Mouse (Mus musculus) ES-Bruce4 (cell line): ENCODE results near the gene Slc25a17. TPM values are rescaled to one million over a fixed set of nuclear protein-coding genes. Genes with fewer than 3 reads are reported as not detected.

Experiments
- H3K27ac ChIP-seq: 2 replicates; pipeline ENCODE4 v1.5.1; 2012; ENCODE audit warnings: low read length, inconsistent platforms; ENCODE audit not compliant: insufficient read depth
- H3K27me3 ChIP-seq: 2 replicates; pipeline ENCODE4 v1.6.1; 2012; ENCODE audit warnings: mild to moderate bottlenecking, low read length, inconsistent platforms; ENCODE audit not compliant: control insufficient read depth, poor library complexity, insufficient read depth, severe bottlenecking
- H3K36me3 ChIP-seq: 2 replicates; pipeline ENCODE4 v1.6.1; 2012; ENCODE audit warnings: inconsistent platforms, mild to moderate bottlenecking, low read length, moderate library complexity; ENCODE audit not compliant: control insufficient read depth, poor library complexity, insufficient read depth, severe bottlenecking
- H3K4me1 ChIP-seq: one replicate; pipeline ENCODE4 v1.8.1; 2011; ENCODE audit warnings: low read length; ENCODE audit not compliant: control insufficient read depth, insufficient read depth
- H3K4me3 ChIP-seq: 2 replicates; pipeline ENCODE4 v1.5.1; 2011; ENCODE audit warnings: low read depth, mild to moderate bottlenecking, low read length
- H3K9ac ChIP-seq: 2 replicates; pipeline ENCODE4 v1.6.1; 2012; ENCODE audit warnings: low read depth, mild to moderate bottlenecking, inconsistent platforms; ENCODE audit not compliant: poor library complexity, severe bottlenecking
- H3K9me3 ChIP-seq: replicated peaks from 2 replicates; pipeline ENCODE4 v1.6.1; 2012; ENCODE audit warnings: mild to moderate bottlenecking, low read length, inconsistent platforms; ENCODE audit not compliant: control insufficient read depth, poor library complexity, insufficient read depth, severe bottlenecking
- CTCF ChIP-seq: IDR thresholded peaks from one replicate; pipeline ENCODE4 v1.8.1; 2011; ENCODE audit warnings: low read depth, low read length
- EP300 ChIP-seq: IDR thresholded peaks from 2 replicates; pipeline ENCODE4 v1.6.1; 2011; ENCODE audit warnings: low read depth, low read length; ENCODE audit not compliant: insufficient read depth
- POLR2A ChIP-seq: IDR thresholded peaks from one replicate; pipeline ENCODE4 v1.8.1; 2011; ENCODE audit warnings: low read length; ENCODE audit not compliant: insufficient read depth
- polyA plus RNA-seq: library from polyadenylated mRNA; stranded (reverse); fragments of >200 nt; gene quantifications from 2 replicates; pipeline ENCODE4 v1.2.4, GENCODE M21; 2011; ENCODE audit warnings: low read depth; ENCODE audit not compliant: missing spikeins, insufficient read depth, insufficient read length

Gene Slc25a17
- polyA plus RNA-seq, 1 experiment: 81.8 TPM

DNA sequence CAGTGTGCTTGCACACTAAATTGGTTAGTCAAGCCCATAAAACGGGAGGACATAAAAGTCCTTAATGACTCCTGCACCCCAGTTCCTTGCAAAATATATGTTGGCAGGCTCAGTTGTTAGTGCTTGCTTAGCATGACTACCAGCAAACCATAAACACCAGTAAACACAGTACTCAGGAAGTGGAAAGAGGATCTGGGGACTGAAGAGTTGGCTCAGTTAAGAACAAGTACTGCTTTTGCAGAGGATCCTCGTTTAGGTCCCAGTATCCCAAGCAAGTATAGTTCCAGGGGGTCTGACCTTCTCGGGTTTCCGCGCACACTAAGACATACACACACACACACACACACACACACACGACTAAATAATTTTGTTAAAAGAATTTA is 401 bp upstream of the Slc25a17 start:
- Histone ChIP-seq H3K36me3 (peaks cover 32% of the 10 kb centered on the region), H3K9me3 (no peaks in the 10 kb centered on the region), H3K9ac (peak overlapping the region; percentile 42; the same call in 1 of the 2 replicates), H3K4me3 (no peak overlapping the region), H3K27me3 (no peaks in the 10 kb centered on the region), H3K4me1 (no peaks in the 10 kb centered on the region), H3K27ac (peak overlapping the region; percentile 22)
- no peak for TF ChIP-seq POLR2A
- no peak for TF ChIP-seq EP300

DNA sequence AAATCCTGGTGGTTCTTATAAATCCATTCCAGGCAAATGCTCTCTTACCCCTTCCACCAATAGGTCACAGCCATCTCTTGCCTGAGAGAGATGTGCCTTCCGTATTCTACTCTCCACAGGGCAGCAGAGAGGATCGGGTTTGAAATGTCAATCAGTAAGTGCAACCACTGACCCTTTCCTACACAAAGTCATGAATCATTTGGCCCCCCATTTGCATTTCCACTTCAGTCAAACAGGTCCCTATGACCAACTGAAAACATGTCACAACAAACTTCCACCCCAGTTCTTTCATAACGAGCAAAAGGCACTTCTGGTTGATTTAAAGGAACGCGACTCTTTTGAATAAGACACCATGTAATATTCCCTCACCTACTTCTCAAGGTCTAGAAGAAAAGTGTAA is 1.2 kb downstream of the Slc25a17 start:
- no peaks in the 10 kb centered on the region for H3K4me1 ChIP-seq
- no peaks in the 10 kb centered on the region for H3K9me3 ChIP-seq
- TF ChIP-seq POLR2A: no peak
- no peak for TF ChIP-seq CTCF
- TF ChIP-seq EP300: no peak
- H3K36me3 ChIP-seq: peaks cover 16% of the 10 kb centered on the region
- no peak overlapping the region for H3K27ac ChIP-seq
- no peak overlapping the region for H3K4me3 ChIP-seq
- peak overlapping the region; percentile 69; the same call in 1 of the 2 replicates for H3K9ac ChIP-seq
- no peaks in the 10 kb centered on the region for H3K27me3 ChIP-seq

DNA sequence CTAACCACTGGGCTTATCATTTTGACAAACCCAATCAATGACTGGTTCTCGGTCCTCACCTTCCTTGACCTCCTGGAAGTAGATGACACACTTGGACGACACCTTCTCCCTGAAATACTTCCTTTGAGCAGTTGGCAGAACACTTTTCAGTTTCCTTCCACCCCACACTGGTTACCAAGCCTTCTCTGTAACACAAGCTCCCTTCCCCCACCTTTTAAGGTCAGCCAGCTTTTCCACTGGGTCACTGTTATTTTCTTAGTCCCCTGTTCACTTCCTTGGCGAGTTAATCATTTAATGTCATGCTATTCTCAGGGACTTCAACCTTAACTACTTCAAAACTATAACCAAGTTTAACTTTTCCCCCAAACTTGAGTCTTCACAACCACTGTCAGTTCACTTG is 1.7 kb downstream of the Slc25a17 start:
- H3K4me1 ChIP-seq: no peaks in the 10 kb centered on the region
- H3K27me3 ChIP-seq: no peaks in the 10 kb centered on the region
- H3K36me3 ChIP-seq: peaks cover 11% of the 10 kb centered on the region
- H3K4me3 ChIP-seq: no peak overlapping the region
- H3K27ac ChIP-seq: no peak overlapping the region
- no peaks in the 10 kb centered on the region for H3K9me3 ChIP-seq
- no peak overlapping the region for H3K9ac ChIP-seq
- TF ChIP-seq POLR2A (no peak), EP300 (no peak), CTCF (no peak)

DNA sequence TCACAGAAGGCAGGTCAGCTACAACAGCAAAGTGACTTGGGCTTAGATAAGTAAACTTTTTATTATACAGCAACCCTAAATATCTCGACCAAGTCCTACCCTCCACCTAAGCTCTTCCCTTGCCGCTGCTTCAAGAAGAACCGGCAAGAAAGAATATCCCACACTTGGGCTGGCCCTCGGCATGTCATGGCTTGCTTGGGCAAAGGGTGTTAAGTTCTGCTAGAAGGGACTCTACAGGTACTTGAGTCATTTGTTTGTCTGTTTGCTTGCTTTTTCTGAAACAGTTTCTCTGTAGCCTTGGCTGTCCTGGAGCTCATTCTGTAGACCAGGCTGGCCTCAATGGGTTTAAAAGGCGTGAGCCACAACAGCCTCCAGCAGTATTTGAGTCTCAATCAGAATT is 3.7 kb downstream of the Slc25a17 start:
- no peaks in the 10 kb centered on the region for H3K9me3 ChIP-seq
- peaks cover 2% of the 10 kb centered on the region; the same call in 1 of the 2 replicates for H3K36me3 ChIP-seq
- H3K27ac ChIP-seq: peak overlapping the region; percentile 81
- no peaks in the 10 kb centered on the region for H3K4me1 ChIP-seq
- no peaks in the 10 kb centered on the region for H3K27me3 ChIP-seq
- no peak overlapping the region for H3K4me3 ChIP-seq
- H3K9ac ChIP-seq: peak overlapping the region; percentile 4; the same call in 1 of the 2 replicates
- 0 out of 2 replicates have a peak, but pooled peaks have one; percentile 42 for TF ChIP-seq EP300
- TF ChIP-seq POLR2A: no peak
- TF ChIP-seq CTCF: no peak

DNA sequence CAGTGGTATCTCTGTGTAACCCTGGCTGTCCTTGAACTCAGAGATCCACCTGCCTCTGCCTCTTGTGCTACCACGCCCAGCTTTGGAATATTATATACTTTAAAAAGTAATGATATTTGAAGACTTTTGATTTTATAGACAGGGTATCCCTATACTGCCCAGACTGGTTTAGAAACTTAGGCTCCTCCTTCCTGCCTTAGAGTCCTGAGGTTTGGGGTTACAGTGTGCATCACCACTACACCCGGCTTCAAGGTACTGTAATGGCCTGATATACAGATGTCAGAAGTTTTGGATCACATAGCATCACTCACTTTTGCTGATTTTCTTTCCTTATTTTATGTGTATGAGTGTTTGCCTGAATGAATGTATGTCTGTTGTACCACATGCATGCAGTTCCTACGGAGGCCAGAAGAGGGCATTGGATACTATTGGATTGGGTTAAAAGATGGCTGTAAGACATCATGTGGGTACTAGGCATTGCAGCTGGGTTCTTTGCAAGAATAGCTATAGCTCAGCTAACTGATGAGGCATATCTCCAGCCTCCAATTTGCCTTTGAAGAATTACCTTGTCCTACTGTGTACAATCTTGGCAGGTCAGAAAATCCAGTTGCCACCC is 5.4 kb downstream of the Slc25a17 start:
- TF ChIP-seq POLR2A: no peak
- no peak for TF ChIP-seq CTCF
- TF ChIP-seq EP300: no peak
- Histone ChIP-seq H3K36me3 (peaks cover 2% of the 10 kb centered on the region; the same call in 1 of the 2 replicates), H3K27me3 (no peaks in the 10 kb centered on the region)

GRCm38 (mm10) chr15:81352638-81353037 is 8.0 kb downstream of the Slc25a17 start:
- Histone ChIP-seq H3K4me1 (no peaks in the 10 kb centered on the region), H3K36me3 (peaks cover 2% of the 10 kb centered on the region; the same call in 1 of the 2 replicates), H3K9me3 (no peaks in the 10 kb centered on the region), H3K9ac (no peak overlapping the region), H3K27me3 (no peaks in the 10 kb centered on the region), H3K27ac (no peak overlapping the region), H3K4me3 (no peak overlapping the region)
- TF ChIP-seq POLR2A: no peak
- peak; percentile 28 for TF ChIP-seq CTCF

More for the DNA sequence above, 5.4 kb downstream of the Slc25a17 start:
- H3K27ac ChIP-seq: no peak overlapping the region
- no peaks in the 10 kb centered on the region for H3K4me1 ChIP-seq
- no peak overlapping the region for H3K4me3 ChIP-seq
- H3K9me3 ChIP-seq: no peaks in the 10 kb centered on the region
- H3K9ac ChIP-seq: no peak overlapping the region
